Mouse (Mus musculus) urinary bladder, postnatal 10 days (tissue): Measurements from ENCODE around the gene Syna.
A peak's percentile ranks its signal among the peaks of the same experiment; 100 is the strongest.

Experiments used
- DNase-seq: peaks from one replicate; pipeline ENCODE4 v3.0.0; 2022; ENCODE audit warnings: low spot score

Syna gene

DNA sequence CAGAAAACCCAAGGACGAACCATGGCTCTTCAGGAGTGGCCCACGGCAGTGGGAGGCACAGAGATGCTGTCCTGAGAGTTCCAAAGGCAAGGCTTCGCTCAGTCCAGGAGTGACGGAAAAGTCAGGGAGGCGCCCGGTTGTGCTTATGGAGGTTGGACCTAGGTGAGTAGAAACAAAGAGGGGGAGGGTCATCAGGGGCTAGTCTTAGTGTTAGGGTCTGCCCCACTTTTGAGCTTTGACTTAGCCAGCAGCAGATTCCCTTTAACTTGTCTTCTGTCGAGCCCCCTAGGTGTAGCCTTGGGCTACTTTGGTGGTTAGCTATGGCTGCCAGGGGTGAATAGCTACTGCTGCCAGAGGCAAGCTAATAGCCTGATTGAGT, at the start of gene Syna:
Gene Syna, minus strand, starts transcription at position 101 of the 379 bp plus-strand sequence.
- DNase-seq: no peak

DNA sequence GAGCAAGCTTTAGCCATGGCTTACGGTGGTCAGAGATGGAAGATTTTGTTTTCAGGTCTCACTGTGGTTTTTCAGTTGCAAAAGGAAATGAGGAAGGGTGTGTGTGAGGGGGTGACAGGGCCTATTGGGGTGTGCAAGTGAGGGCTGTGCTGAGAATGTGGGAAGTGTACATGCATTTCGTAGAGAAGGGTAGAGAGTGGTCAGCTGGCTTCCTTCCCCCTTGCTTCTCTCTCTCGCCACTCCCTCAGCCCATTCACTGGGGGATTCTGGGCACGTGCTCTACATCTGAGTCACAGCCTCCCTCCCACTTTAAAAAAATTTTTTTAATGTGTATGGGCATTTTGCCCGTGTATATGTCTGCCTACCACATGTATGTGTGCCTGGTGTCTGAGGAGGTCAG, 47.1 kb upstream of the Syna start:
- DNase-seq: no peak

DNA sequence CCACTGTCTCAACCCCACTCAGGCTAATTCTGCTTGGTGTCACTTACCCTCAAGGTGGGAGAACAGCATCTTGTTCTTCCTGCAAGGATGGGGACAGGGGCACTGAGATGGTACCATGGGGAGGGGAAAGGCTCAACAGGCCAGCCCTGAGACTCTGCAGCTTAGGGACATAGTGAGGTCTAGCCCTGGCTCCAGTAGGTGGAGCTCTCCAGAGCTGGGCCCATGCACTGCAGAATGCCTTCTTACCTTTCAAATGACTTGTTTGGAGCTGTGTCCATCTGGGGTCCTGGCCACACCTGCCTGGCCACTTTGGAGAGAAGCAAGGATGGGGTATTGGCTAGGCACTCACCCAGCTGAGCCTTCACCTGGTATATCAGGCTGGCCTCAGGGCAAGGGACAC, 46.3 kb upstream of the Syna start:
- no peak for DNase-seq

DNA sequence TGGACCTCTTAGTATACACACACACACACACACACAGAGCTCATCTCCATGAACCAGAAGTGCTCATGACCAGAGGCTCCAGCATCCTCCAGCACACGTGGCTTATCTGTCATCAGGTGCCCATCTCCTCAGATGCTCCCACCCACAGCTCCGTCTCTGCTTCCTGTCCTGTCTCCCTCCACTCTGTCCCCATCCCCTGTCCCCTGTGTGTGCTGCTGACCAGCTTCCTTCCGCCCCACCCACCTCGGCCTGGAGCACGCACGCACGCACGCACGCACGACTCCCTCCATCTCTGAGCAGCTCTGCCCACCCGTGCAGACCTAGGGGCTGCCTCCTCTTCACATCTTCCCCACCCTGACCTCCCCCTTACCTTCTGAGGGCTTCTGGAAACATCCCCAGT, 44.4 kb upstream of the Syna start:
- DNase-seq: no peak

DNA sequence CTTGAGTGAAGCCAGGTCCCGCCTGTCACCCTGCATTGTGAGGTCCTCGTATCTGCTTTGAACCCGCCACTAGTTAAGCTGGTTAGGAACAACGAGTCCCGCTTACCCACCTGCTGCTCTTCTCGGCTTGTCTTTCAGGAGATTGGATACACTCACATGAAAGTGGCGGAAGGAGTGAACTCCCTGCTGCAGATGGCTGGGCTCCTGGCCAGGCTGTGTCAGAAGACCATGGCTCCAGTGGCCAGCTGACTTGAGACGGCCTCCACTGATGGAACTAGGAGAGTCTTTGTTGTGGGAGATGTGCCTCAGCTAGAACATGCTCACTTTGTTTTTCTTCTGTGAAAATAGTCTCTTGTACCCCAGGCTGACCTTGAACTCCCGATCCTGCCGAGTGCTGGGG, 37.7 kb upstream of the Syna start:
- no peak for DNase-seq

DNA sequence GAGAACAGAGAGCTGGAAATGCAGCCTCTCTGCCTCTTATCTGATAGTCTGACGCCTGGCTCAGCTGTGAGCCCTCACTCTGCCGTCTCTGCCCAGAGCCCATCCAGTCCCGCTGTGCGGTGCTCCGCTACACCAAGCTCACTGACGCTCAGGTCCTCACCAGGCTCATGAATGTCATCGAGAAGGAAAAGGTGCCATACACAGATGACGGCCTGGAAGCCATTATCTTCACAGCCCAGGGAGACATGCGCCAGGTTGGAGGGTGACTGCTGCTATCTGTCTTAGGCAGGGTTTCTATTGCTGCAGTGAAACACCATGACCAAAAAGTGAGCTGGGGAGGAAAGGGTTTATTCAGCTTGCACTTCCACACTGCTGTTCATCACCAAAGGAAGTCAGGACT, 33.1 kb upstream of the Syna start:
- no peak for DNase-seq

DNA sequence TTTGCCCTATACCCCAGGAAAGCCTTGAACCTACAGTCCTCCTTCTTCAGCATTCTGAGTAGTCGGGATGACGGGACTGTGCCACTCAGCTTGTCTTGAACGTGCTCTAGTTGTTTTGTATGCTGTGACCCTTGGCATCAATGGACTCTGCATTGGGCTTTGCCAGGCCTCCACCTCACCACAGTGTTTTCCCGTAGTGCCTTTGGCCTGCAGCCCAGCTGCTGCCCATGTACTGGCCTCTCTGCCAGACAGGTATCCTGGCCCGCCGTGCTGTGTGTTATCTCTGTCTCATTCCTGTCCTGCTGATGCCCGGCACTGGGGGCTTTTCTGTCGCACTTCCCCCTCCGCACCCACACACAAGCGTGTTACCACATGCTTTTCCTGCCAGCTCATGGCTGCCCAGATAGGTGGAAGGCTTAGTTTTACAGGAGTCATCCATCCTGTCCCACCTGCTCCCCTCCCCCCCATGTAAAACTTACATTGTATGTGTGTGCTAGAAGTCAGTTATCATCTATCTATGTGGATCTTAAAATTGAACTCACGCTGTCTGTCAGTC, 32.1 kb upstream of the Syna start:
- DNase-seq: no peak

DNA sequence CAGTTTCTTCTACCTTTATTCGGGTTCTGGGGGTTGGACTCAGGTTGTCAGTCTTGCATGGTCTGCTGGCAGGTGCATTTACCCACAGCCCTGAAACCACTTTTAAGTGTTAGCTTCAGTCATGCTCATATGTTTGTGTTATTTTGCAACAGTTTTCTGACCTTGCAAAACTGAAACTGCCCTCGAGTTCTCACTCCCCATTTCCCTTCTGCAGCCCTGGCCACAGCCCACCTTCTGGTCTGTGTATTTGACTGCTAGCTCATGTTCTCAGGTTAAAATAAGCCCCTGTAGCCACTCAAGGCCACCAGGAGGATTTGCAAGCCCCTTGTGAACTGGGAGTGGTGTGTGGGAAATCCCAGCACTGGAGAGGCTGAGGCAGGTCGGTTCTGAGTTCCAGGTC, 29.9 kb upstream of the Syna start:
- DNase-seq: no peak

DNA sequence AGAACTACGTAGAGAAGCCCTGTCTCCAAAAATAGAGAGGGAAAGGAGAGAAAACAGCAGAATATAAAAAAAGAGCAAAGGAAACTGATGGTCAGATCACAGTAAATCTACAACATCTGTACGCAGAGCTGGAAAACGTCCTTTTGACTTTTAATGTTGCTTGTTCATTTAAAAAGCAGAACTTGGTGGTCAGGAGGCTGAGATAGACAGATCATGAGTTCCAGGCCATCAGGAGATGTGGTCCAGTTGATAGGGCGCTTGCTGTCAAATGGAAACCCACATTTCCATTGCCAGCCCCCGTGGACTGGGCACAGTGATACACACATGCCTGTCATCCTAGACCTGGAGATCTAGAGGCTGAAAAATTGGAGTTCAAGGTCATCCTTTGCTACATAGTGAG, 24.8 kb upstream of the Syna start:
- no peak for DNase-seq

DNA sequence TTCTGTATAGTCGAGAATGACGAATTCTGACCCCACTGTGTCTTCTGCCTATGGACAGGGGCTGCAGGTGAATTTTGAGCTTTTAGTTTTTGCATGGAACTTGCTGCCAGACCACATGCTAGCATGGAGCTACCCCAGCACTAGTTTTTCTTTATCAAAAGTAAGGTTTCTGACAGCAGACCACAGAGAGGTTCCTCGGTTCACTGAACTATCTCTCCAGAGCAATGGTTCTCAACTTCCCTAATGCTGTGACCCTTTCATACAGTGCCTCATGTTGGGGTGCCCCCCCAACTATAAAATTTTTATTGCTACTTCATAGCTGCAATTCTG, 23.9 kb upstream of the Syna start:
- DNase-seq: no peak

DNA sequence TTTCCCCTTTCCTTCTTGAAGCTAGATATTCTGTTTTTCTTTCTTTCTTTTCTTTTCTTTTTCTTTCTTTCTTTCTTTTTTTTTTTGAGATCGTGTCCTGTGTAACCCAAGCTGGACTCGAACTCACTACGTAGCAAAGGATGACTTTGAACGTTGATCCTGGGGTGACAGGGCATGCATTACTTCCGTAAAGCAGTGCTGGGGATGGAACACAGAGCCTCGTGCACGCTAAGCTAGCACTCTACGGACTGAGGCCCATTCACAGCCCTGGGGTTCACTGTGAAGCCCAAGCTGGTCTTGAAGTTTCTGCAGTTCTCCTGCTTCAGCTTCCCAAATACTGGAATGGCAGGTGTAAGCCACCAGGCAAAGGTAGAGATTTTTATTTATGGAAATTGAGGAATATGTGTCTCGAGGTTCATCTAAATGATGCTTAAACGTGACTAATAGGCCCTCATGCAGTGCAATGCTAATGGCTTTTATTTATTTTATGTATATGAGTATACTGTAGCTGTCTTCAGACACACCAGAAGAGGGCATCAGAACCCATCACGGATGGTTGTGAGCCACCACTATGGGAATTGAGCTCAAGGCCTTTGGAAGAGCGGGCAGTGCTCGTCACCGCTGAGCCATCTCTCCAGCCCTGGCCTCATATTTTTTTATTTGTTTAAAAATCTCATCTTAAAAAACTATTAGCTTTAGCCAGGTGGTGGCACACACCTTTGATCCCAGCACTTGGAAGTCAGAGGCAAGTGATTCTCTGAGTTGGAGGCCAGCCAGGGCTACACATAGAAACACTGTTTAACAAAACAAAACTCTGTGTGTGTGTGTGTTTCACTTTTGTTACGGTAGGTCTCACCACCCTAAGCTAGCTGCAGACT, 23.3 kb upstream of the Syna start:
- no peak for DNase-seq

DNA sequence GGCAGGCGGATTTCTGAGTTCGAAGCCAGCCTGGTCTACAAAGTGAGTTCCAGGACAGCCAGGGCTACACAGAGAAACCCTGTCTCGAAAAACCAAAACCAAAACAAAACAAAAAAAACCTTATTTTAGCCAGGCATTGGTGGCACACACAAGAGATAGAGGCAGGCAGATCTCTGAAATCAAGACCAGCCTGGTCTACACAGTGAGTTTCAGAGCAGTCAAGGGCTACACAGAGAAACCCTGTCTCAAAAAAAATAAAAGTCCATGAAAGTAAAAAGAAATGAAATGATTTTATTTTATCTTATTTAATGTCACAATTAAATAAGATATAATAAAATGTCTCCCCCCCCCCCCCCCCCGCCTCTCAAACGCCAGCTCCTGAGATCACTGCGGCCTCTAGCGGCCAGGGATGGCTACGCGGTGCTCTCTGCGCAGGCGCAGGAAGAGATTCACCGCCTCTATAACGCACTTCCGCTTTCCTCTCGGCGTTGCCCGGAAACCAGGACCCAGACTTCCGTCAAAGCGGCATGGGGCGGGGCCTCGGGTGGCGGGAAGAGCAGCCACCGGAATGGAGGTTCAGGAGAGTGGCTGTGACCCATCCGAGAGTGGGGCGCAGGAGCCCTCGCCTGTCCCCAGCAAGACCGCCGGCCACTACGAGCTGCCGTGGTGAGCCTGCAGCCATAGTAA, 22.4 kb upstream of the Syna start:
- DNase-seq: peak; percentile 90

DNA sequence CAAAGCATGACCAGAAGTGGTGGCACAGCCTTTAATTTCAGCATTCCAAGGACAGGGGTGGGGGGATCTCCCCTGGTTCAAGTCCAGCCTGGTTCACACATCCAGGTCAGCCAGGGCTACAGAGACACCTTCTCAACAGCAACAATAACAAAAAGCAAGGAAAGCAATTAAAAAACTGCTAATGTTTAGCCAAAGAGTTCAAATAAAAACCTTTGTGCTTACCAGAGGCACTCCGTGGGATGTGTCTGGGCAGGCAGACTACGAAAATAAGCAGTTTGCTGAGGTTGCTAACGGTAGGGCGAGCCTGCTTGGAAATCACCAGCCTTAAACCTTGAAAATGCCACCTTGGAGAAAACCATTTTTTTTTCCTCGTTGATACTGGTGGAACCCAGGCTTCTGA, 21.2 kb upstream of the Syna start, which contains the start of gene Rfc2:
Gene Rfc2, plus strand, starts transcription at position 221 of the 400 bp plus-strand sequence.
- DNase-seq: no peak

DNA sequence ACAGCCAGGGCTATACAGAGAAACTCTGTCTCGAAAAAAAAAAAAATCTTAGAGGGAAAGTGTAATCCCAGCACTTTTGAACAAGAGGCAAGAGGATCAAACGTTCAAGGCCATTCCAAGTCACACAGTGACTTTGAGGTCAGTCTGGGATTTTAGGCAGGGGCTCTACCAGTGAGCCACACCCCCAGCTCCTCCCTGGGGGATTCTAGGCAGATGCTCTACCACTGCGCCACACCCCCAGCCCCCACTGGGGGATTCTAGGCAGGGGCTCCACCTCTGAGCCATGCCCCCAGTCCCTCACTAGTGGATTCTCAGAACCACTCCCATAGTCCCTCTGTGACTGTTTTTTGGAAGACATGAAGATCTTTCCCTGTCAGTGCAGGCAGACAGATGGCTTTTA, 19.2 kb upstream of the Syna start:
- DNase-seq: no peak

DNA sequence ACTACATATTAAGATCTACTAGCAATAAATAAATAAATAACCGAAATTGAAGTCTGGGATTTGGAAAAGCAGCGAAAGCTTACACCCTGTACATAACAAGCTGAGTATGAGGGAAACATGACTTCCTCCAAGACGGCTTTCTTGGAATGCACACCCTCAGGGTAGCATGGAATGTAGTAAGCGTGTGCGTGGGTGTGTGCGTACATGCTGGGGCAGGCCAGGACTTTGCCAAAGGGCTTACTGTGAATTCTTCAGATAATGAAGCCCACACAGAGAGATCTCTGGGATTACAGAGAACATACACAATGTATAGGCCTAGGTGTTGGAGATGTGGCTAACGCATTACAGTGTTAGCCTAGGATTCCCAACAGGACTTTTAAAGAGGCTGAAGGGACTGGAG, 17.6 kb upstream of the Syna start:
- DNase-seq: no peak

DNA sequence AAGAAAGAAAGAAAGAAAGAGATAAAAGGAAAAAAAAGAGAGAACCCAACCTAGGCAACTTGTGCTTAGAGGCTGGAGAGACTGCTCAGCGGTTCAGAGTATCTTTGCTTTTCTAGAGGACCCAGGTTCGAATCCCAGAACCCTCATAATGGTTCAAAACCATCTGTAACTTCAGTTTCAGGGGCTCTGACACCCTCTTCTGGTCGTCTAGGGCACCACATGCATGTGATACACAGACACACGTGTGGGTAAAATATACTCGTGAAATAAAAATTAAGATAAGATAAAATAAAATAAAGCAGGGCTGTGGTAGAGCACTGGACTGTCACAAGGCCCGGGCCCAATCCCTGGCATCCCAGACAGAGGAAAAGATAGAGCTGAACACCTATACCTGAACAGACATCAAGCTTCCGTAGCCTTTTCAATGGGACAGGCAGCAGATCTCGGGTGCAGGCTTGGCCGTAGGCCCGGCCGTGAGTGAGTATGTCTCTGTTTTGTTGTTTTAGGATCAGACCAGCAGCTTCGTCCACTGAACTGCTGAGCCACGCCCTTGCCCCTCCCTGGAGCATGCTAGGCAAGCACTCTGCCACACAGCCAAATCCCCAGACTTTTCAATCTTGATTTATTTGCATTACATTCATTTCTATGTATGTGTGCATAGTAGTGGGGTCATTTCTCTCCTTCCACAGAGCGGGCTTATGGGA, 16.7 kb upstream of the Syna start:
- DNase-seq: no peak

DNA sequence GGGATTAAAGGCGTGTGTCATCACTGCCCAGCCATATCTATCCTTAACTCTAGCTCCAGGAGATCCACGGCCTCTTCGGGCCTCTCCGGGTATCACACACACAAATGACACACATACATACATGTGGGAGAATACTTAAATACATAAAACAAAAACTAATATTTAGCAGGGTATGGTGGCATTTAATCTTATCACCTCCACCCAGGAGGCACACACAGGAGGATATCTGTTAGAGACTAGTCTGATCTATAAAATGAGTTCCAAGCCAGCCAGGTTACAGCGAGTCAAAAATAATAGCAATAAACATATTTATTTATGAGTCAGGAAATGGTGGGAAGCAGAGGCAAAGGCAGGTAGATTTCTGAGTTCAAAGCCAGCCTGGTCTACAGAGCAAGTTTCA, 15.9 kb upstream of the Syna start:
- DNase-seq: no peak

DNA sequence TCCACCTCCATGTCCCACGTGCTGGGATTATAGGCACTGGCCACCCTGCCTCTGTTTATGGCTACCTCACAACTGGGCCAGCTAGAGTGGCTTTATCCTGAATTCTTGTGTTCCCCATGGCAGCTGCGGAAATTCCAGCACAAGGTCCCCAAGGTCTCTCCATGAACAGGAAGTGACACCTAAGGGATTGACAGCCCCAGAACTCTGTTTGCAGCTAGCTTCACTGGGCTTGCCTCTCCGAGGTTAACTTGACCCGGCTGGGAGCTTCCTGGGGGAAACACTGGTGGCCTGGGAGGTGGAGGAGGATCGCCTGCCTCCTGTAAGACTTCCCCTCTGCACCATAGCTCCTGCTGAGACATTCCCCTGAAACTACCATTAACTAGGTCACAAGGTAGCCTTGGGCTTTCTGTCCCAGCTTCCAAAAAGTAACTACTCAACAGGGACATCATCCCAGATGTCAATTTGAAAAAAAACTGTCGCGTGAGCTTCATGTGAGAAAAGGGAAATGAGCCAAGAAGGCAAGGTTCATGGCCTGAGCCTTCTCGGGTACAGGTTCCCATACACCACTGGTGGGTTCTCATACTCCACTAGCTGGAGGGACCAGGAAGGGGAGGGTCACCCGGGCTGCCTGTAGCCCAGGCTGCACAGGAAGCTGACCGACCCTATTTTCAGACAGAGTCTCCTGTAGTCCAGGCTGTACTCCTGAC, 12.7 kb upstream of the Syna start:
- DNase-seq: no peak

DNA sequence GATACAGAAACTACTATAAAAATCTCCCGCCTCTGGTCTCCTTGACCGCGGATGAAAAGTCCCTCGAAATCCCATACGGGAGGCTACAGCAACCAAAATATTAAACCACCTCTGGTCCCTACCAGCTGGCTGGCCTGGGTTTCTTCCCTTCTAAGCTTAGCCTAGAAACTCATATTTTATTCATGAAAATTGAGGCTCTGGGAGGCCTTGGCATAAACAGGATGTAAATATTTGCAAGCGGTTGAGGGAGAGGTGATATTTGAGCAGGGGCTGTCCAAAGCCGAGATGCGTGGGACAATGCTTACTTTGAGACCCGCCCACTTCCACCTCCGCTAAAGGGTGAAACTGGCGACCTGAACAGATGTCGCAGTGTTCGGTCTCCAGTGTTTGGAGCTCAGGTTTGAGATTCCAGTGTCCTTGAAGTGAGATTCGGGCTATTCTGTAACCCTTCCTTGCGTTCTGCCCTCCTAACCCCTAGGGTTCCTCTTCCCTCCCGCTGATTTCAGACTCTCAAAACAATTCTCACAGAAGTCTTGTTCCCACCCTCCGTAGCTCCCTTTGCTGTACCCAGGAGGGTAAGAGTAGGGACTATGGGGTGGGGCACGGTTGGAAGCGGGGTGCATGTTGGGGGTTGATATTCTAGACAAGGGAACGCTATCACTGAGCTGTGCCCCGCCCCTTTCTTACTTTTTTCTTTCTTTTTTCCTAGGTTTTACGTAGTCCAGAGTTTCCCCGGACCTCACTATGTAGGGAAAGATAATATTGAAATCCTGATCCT, 11.9 kb upstream of the Syna start:
- DNase-seq: no peak

DNA sequence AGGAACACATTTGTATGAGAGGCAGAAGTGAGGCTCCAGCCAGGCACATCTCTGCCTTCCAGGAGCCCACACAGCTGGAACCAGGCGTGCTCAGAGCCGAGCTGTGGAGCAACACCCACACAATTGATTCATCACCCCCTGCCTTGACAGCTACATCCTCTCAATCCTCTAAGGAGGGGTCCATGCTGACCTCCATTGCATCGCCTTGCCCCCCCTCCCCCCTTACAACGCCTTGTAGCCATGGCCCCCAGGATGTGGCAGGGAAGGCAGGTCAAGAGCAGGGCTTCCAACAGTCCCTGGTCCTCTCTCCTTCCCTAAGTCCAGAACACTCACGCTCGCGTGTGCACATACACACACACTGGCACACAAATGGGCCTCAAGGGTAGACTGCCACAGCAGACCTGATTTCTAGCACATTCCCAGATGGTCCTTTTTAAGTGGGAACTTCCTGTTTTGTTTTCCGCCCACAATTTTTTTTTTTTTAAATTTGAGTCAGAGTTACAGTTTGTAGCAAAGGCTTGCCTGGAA, 9.1 kb upstream of the Syna start:
- no peak for DNase-seq

DNA sequence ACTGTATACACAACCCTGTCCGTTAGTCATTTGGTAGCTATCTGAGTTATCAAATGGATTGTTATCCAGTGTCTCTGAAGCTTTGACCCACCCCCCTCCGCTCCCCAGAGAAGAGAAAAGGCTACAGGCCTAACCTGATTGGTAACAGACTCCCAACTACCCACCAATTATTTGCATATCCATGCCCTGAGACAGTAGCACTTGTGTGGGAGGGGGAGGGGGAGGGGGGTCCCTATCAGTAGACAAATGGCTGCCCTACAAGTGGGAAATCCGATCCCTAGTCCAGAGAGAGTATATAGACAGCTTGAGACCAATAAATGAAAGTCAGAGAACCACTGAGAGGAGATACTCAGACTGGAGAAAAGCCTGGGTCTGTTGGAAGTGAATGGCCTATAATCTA, 8.1 kb upstream of the Syna start:
- DNase-seq: no peak
